Mouse (Mus musculus) neutrophil, adult 5-6 weeks (primary cell): ENCODE results near the gene Vil1. TPM values are rescaled to one million over a fixed set of nuclear protein-coding genes. Genes with fewer than 3 reads are reported as not detected.

ENCODE experiments used
- ATAC-seq: fragments of 151-379, 151-347 bp; 2 replicates; pipeline ENCODE4 v1.8.0; 2017; ENCODE audit warnings: mild to moderate bottlenecking, moderate TSS enrichment; ENCODE audit not compliant: insufficient number of reproducible peaks, poor library complexity, low FRiP score, severe bottlenecking; ENCODE audit errors: extremely low read depth
- total RNA-seq: library from RNA; stranded (forward); fragments of 200-1000 nt; gene quantifications from 2 replicates; pipeline ENCODE4 v1.2.3, GENCODE M21; 2017

Gene Vil1
- total RNA-seq, 1 experiment from 2014 or later, result not detected

GRCm38 (mm10) chr1:74385531-74385930, 23.6 kb upstream of the Vil1 start:
- ATAC-seq, result no peak

GRCm38 (mm10) chr1:74386363-74386713, 22.8 kb upstream of the Vil1 start:
- no peak for ATAC-seq

- ATAC-seq, result peak; percentile 55
Measured at GRCm38 (mm10) chr1:74386714-74387385, 22.3 kb upstream of the Vil1 start.

- no peak for ATAC-seq
Measured at GRCm38 (mm10) chr1:74387386-74387988, 21.7 kb upstream of the Vil1 start.

- no peak for ATAC-seq
Measured at GRCm38 (mm10) chr1:74388398-74388920, 20.7 kb upstream of the Vil1 start.

- peak; percentile 36 for ATAC-seq
Measured at GRCm38 (mm10) chr1:74389831-74390286, 19.3 kb upstream of the Vil1 start.

GRCm38 (mm10) chr1:74390287-74390906, 18.8 kb upstream of the Vil1 start:
- ATAC-seq, result peak; percentile 28

- peak; percentile 44 for ATAC-seq
Measured at GRCm38 (mm10) chr1:74390924-74391748, 18.0 kb upstream of the Vil1 start, which contains the start of gene Ctdsp1. Ctdsp1 (plus strand) TSS chr1:74391509.

- no peak for ATAC-seq
Measured at GRCm38 (mm10) chr1:74391844-74392441, 17.2 kb upstream of the Vil1 start.

- no peak for ATAC-seq
Measured at GRCm38 (mm10) chr1:74392446-74392994, 16.7 kb upstream of the Vil1 start.

GRCm38 (mm10) chr1:74393010-74393409, 16.2 kb upstream of the Vil1 start:
- ATAC-seq, result no peak

GRCm38 (mm10) chr1:74393697-74394096, 15.5 kb upstream of the Vil1 start:
- ATAC-seq, result no peak

- no peak for ATAC-seq
Measured at GRCm38 (mm10) chr1:74394311-74394710, 14.9 kb upstream of the Vil1 start.

GRCm38 (mm10) chr1:74394858-74395257, 14.3 kb upstream of the Vil1 start:
- ATAC-seq, result no peak

- ATAC-seq, result no peak
Measured at GRCm38 (mm10) chr1:74395290-74395689, 13.9 kb upstream of the Vil1 start.

GRCm38 (mm10) chr1:74396456-74397222, 12.5 kb upstream of the Vil1 start:
- ATAC-seq, result peak; percentile 7; the same call in 1 of the 2 replicates

- ATAC-seq, result peak; percentile 81
Measured at GRCm38 (mm10) chr1:74397268-74397918, 11.8 kb upstream of the Vil1 start.
